Mouse (Mus musculus): ENCODE results near the gene Pear1. TPM values are rescaled to one million over a fixed set of nuclear protein-coding genes. Genes with fewer than 3 reads are reported as not detected.

The Pear1 gene
- polyA plus RNA-seq, 1 experiment from 2014 or later: 22.6 TPM

GRCm38 (mm10) chr3:87795336-87796277, 28.5 kb downstream of the Pear1 start:
- Histone ChIP-seq H3K27me3 (ENCODE audit: control insufficient read depth, insufficient read depth, low read length) (peaks cover 78% of the 10 kb centered on the region), H3K4me1 (ENCODE audit: control insufficient read depth, insufficient read depth, low read length) (peaks cover 26% of the 10 kb centered on the region), H3K9me3 (replicated peaks; ENCODE audit: control insufficient read depth, low read length) (no peaks in the 10 kb centered on the region), H3K9ac (ENCODE audit: low read length) (0 out of 2 replicates have a peak overlapping the region, but pooled peaks have one; percentile 38), H3K27ac (ENCODE audit: low read length) (no peak overlapping the region), H3K4me3 (replicated peaks; ENCODE audit: low read length) (peak overlapping the region; percentile 30), H3K4me2 (ENCODE audit: low read depth, low read length) (peak overlapping the region; percentile 51), H3K36me3 (ENCODE audit: control insufficient read depth, insufficient read depth, low read length) (no peaks in the 10 kb centered on the region)
- 15% methylated on average over 33 of the region's 33 CpGs for WGBS
- ATAC-seq (ENCODE audit: insufficient read depth, low FRiP score): no peak

DNA sequence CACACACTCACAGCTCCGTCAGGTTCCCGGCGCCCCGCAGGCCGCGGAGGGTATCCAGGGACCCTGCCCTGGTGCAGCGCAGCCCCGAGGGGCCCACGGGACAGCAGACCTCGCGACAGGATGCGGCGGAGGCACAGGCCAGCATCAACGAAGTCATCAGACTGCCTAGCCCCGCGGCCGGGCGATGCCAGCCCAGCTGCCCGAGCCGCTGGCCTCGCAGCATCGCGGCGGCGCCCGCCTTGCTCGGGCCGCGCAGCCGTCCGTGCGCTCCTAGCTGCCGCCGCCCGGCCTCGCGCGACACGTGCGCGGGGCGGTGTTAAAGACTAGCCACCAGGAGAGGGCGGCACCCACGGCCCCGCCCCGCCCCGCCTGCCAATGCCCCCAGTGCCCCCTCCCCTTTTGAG, 29.2 kb downstream of the Pear1 start, which contains the start of gene Ntrk1:
Gene Ntrk1 (minus strand): TSS at position 241 of the 404 bp plus-strand sequence.
- peaks cover 75% of the 10 kb centered on the region for H3K27me3 ChIP-seq (ENCODE audit: control insufficient read depth, insufficient read depth, low read length)
- peak within 1 kb of the TSS; percentile 30 for H3K4me3 ChIP-seq (replicated peaks; ENCODE audit: low read length)
- 3% methylated on average over 47 of the region's 47 CpGs for WGBS
- peaks cover 26% of the 10 kb centered on the region for H3K4me1 ChIP-seq (ENCODE audit: control insufficient read depth, insufficient read depth, low read length)
- no peak for ATAC-seq (ENCODE audit: insufficient read depth, low FRiP score)
- no peaks in the 10 kb centered on the region for H3K36me3 ChIP-seq (ENCODE audit: control insufficient read depth, insufficient read depth, low read length)
- H3K9me3 ChIP-seq (replicated peaks; ENCODE audit: control insufficient read depth, low read length): no peaks in the 10 kb centered on the region
- peak within 1 kb of the TSS; percentile 51 for H3K4me2 ChIP-seq (ENCODE audit: low read depth, low read length)
- H3K9ac ChIP-seq (ENCODE audit: low read length): peak within 1 kb of the TSS; percentile 38; the same call in 1 of the 2 replicates
- no peak within 1 kb of the TSS for H3K27ac ChIP-seq (ENCODE audit: low read length)

GRCm38 (mm10) chr3:87789768-87790167, 34.3 kb downstream of the Pear1 start:
- Histone ChIP-seq H3K36me3 (ENCODE audit: control insufficient read depth, insufficient read depth, low read length) (no peaks in the 10 kb centered on the region), H3K9ac (ENCODE audit: low read length) (no peak overlapping the region), H3K4me1 (ENCODE audit: control insufficient read depth, insufficient read depth, low read length) (peaks cover 1% of the 10 kb centered on the region), H3K27ac (ENCODE audit: low read length) (no peak overlapping the region), H3K4me2 (ENCODE audit: low read depth, low read length) (no peak overlapping the region), H3K9me3 (replicated peaks; ENCODE audit: control insufficient read depth, low read length) (no peaks in the 10 kb centered on the region), H3K27me3 (ENCODE audit: control insufficient read depth, insufficient read depth, low read length) (peaks cover 35% of the 10 kb centered on the region), H3K4me3 (replicated peaks; ENCODE audit: low read length) (no peak overlapping the region)
- 27% methylated on average over 5 of the region's 5 CpGs for WGBS
- ATAC-seq (ENCODE audit: insufficient read depth, low FRiP score): no peak

DNA sequence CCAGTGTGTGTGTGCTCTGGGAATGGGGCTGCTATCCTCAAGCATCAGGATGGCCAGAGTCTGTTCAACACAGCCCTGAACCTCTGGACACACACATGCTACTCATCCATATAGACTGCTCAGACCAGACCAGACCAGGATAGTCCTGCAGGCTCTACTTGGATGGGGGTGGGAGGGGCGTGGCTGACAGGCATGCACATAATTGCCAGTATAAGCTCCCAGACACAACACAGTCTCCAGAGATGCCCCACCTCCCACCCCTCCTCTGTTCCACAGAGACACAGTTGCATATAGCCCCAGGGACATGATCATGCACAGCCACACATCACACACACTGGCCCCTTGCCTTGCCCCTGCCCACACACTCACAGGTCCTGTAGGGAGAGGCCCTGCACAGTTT, 34.9 kb downstream of the Pear1 start:
- Histone ChIP-seq H3K9me3 (replicated peaks; ENCODE audit: control insufficient read depth, low read length) (no peaks in the 10 kb centered on the region), H3K27ac (ENCODE audit: low read length) (no peak overlapping the region), H3K4me3 (replicated peaks; ENCODE audit: low read length) (no peak overlapping the region), H3K4me1 (ENCODE audit: control insufficient read depth, insufficient read depth, low read length) (no peaks in the 10 kb centered on the region; the same call in 1 of the 2 replicates), H3K27me3 (ENCODE audit: control insufficient read depth, insufficient read depth, low read length) (peaks cover 30% of the 10 kb centered on the region), H3K4me2 (ENCODE audit: low read depth, low read length) (no peak overlapping the region), H3K36me3 (ENCODE audit: control insufficient read depth, insufficient read depth, low read length) (no peaks in the 10 kb centered on the region), H3K9ac (ENCODE audit: low read length) (no peak overlapping the region)
- 48% methylated on average over 1 of the region's 1 CpGs for WGBS
- no peak for ATAC-seq (ENCODE audit: insufficient read depth, low FRiP score)

DNA sequence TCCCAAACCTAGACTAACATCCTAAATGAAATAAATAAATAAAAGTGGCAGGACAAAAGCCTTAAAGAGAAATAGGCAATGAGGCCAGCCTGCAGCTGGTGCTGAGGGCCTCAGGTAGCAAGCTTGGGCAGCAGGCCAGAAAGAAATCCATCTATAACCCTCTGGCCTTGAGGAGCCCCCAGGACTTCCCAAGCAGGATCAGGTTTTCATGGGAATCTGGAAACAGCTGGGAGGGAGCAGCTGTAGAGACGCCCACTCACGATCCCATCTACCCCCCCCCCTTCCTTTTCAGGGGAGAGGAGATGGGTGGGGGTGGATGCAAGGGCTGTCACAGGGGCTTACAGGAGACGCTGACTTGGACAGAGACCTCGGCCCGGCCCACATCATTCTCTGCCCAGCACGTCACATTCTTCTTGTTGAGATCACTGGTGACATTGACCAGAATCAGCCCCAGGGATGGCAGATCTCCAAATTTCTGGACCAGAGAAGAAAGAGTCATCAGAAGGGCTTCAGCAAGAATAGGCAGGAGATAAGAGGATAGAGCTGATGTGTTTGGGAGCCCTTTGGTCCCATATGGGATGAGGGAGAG, 38.4 kb downstream of the Pear1 start:
- Histone ChIP-seq H3K9ac (ENCODE audit: low read length) (no peak overlapping the region), H3K4me2 (ENCODE audit: low read depth, low read length) (no peak overlapping the region), H3K36me3 (ENCODE audit: control insufficient read depth, insufficient read depth, low read length) (no peaks in the 10 kb centered on the region), H3K27ac (ENCODE audit: low read length) (no peak overlapping the region), H3K4me1 (ENCODE audit: control insufficient read depth, insufficient read depth, low read length) (no peaks in the 10 kb centered on the region; the same call in 1 of the 2 replicates), H3K9me3 (replicated peaks; ENCODE audit: control insufficient read depth, low read length) (no peaks in the 10 kb centered on the region), H3K27me3 (ENCODE audit: control insufficient read depth, insufficient read depth, low read length) (no peaks in the 10 kb centered on the region), H3K4me3 (replicated peaks; ENCODE audit: low read length) (no peak overlapping the region)
- 12% methylated on average over 6 of the region's 6 CpGs for WGBS
- peak; percentile 44; the same call in 1 of the 2 replicates for ATAC-seq (ENCODE audit: insufficient read depth, low FRiP score)

GRCm38 (mm10) chr3:87785156-87785555, 39.0 kb downstream of the Pear1 start:
- H3K9ac ChIP-seq (ENCODE audit: low read length): no peak overlapping the region
- H3K27me3 ChIP-seq (ENCODE audit: control insufficient read depth, insufficient read depth, low read length): no peaks in the 10 kb centered on the region
- H3K4me1 ChIP-seq (ENCODE audit: control insufficient read depth, insufficient read depth, low read length): no peaks in the 10 kb centered on the region; the same call in 1 of the 2 replicates
- ATAC-seq (ENCODE audit: insufficient read depth, low FRiP score): no peak
- H3K4me3 ChIP-seq (replicated peaks; ENCODE audit: low read length): no peak overlapping the region
- H3K36me3 ChIP-seq (ENCODE audit: control insufficient read depth, insufficient read depth, low read length): no peaks in the 10 kb centered on the region
- H3K27ac ChIP-seq (ENCODE audit: low read length): no peak overlapping the region
- H3K4me2 ChIP-seq (ENCODE audit: low read depth, low read length): no peak overlapping the region
- H3K9me3 ChIP-seq (replicated peaks; ENCODE audit: control insufficient read depth, low read length): no peaks in the 10 kb centered on the region
- WGBS: 55% methylated on average over 5 of the region's 5 CpGs

DNA sequence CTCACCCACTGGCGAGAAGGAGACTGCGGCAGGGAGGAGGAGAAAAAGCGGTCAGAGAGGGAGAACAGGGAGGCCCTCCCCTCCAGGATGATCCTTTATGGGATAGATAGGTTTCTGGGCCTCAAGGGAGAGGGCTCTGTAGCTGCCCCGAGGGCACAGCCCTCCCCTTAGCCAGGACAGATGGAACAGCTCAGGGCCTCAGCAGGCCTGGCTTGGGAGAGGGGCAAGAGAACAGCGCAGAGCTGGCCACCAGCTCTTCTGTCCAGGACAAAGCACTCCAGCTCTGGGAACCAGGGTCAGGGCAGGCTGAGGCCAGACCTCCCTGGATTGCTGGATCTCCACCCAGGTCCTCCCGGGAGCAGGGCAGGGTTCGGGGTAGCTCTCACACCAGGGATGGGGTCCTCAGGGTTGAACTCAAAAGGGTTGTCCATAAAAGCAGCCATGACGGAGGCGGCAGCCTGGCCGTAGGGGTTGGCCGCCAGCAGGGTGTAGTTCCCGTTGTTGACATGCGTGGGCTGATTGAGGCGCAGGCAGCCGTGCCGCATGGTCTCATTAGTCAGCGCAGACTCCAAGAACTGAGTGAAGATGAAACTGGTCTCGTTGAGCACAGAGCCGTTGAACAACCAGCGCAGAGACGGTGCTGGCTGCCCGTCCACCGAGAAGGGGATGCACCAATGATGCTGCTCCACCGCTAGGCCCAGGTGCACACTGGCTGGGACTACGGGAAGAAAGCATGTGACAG, 40.7 kb downstream of the Pear1 start:
- 78% methylated on average over 25 of the region's 25 CpGs for WGBS
- no peaks in the 10 kb centered on the region for H3K36me3 ChIP-seq (ENCODE audit: control insufficient read depth, insufficient read depth, low read length)
- H3K4me1 ChIP-seq (ENCODE audit: control insufficient read depth, insufficient read depth, low read length): no peaks in the 10 kb centered on the region; the same call in 1 of the 2 replicates
- H3K4me3 ChIP-seq (replicated peaks; ENCODE audit: low read length): no peak overlapping the region
- no peak overlapping the region for H3K4me2 ChIP-seq (ENCODE audit: low read depth, low read length)
- H3K9ac ChIP-seq (ENCODE audit: low read length): 0 out of 2 replicates have a peak overlapping the region, but pooled peaks have one; percentile 9
- H3K9me3 ChIP-seq (replicated peaks; ENCODE audit: control insufficient read depth, low read length): no peaks in the 10 kb centered on the region
- no peak overlapping the region for H3K27ac ChIP-seq (ENCODE audit: low read length)
- 0 out of 2 replicates have a peak, but pooled peaks cover 2% of the 10 kb centered on the region for H3K27me3 ChIP-seq (ENCODE audit: control insufficient read depth, insufficient read depth, low read length)
- no peak for ATAC-seq (ENCODE audit: insufficient read depth, low FRiP score)

DNA sequence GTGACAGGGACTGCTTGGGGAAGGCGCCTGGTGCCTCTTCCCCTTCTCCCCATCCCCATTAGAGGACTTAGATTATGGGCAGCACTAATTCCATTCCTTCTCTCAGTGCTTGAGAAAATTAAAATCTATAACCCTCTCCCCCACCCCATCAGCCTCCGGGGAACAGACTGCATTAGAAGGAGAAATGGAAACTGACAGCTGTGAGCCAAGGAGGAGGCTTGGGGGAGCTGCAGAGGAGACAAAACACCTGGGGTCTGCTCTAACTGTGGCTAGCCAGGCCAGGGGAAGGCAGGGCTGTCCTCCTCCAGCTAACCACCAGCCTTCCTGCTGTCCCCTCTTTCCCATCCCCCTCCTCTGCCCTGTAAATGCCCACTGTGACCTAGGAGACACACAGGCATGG, 45.0 kb downstream of the Pear1 start:
- Histone ChIP-seq H3K4me1 (ENCODE audit: control insufficient read depth, insufficient read depth, low read length) (no peaks in the 10 kb centered on the region), H3K4me3 (replicated peaks; ENCODE audit: low read length) (no peak overlapping the region), H3K36me3 (ENCODE audit: control insufficient read depth, insufficient read depth, low read length) (no peaks in the 10 kb centered on the region), H3K27ac (ENCODE audit: low read length) (no peak overlapping the region), H3K9me3 (replicated peaks; ENCODE audit: control insufficient read depth, low read length) (no peaks in the 10 kb centered on the region), H3K9ac (ENCODE audit: low read length) (no peak overlapping the region), H3K27me3 (ENCODE audit: control insufficient read depth, insufficient read depth, low read length) (0 out of 2 replicates have a peak, but pooled peaks cover 3% of the 10 kb centered on the region), H3K4me2 (ENCODE audit: low read depth, low read length) (no peak overlapping the region)
- ATAC-seq (ENCODE audit: insufficient read depth, low FRiP score): no peak
- 39% methylated on average over 2 of the region's 2 CpGs for WGBS
